Mouse (Mus musculus) erythroblast, embryonic 14.5 days (primary cell): ENCODE results near the gene Rae1. TPM values are rescaled to one million over a fixed set of nuclear protein-coding genes. Genes with fewer than 3 reads are reported as not detected.

Experiments used
- H3K27me3 ChIP-seq: 2 replicates; pipeline ENCODE4 v1.6.1; 2012; ENCODE audit warnings: inconsistent platforms; ENCODE audit not compliant: control insufficient read depth
- H3K36me3 ChIP-seq: 2 replicates; pipeline ENCODE4 v1.6.1; 2012; ENCODE audit warnings: mild to moderate bottlenecking, inconsistent platforms; ENCODE audit not compliant: control insufficient read depth
- H3K4me1 ChIP-seq: 2 replicates; pipeline ENCODE4 v1.6.1; 2012; ENCODE audit warnings: inconsistent platforms; ENCODE audit not compliant: control insufficient read depth
- H3K4me3 ChIP-seq: replicated peaks from 2 replicates; pipeline ENCODE3; 2012; ENCODE audit warnings: moderate library complexity, mild to moderate bottlenecking, inconsistent platforms
- H3K9me3 ChIP-seq: 2 replicates; pipeline ENCODE4 v1.6.1; 2012; ENCODE audit warnings: low read length, inconsistent platforms, mixed read lengths; ENCODE audit not compliant: control insufficient read depth
- GATA1 ChIP-seq: IDR thresholded peaks from 2 replicates; pipeline ENCODE4 v1.6.1; 2012; ENCODE audit warnings: low read length, inconsistent platforms, mixed read lengths
- TAL1 ChIP-seq: IDR thresholded peaks from 3 replicates; pipeline ENCODE4 v1.6.1; 2012; ENCODE audit warnings: low read length, inconsistent platforms, mixed read lengths
- polyA plus RNA-seq: library from polyadenylated mRNA; stranded (reverse); fragments of >175 nt; gene quantifications from 2 replicates; pipeline ENCODE4 v1.2.3, GENCODE M21; 2012

The Rae1 gene
- polyA plus RNA-seq, 1 experiment: 3.4 TPM

- no peaks in the 10 kb centered on the region for H3K9me3 ChIP-seq
- peaks cover 2% of the 10 kb centered on the region; the same call in 1 of the 2 replicates for H3K27me3 ChIP-seq
- H3K4me3 ChIP-seq: no peak overlapping the region
- peaks cover 54% of the 10 kb centered on the region for H3K4me1 ChIP-seq
- no peaks in the 10 kb centered on the region for H3K36me3 ChIP-seq
- TF ChIP-seq GATA1: no peak
- no peak for TF ChIP-seq TAL1
Observed at GRCm38 (mm10) chr2:173057623-173058022, 57.7 kb downstream of the Rae1 start.

GRCm38 (mm10) chr2:173058263-173058662, 58.3 kb downstream of the Rae1 start:
- Histone ChIP-seq H3K4me1 (peaks cover 54% of the 10 kb centered on the region), H3K36me3 (no peaks in the 10 kb centered on the region), H3K9me3 (no peaks in the 10 kb centered on the region), H3K27me3 (peaks cover 2% of the 10 kb centered on the region; the same call in 1 of the 2 replicates), H3K4me3 (no peak overlapping the region)
- TF ChIP-seq GATA1 (no peak), TAL1 (no peak)

- H3K4me1 ChIP-seq: peaks cover 54% of the 10 kb centered on the region
Observed at GRCm38 (mm10) chr2:173060450-173060849, 60.5 kb downstream of the Rae1 start.

GRCm38 (mm10) chr2:173061443-173062351, 61.8 kb downstream of the Rae1 start:
- H3K36me3 ChIP-seq: no peaks in the 10 kb centered on the region
- no peak overlapping the region for H3K4me3 ChIP-seq
- no peaks in the 10 kb centered on the region; the same call in 1 of the 2 replicates for H3K9me3 ChIP-seq
- H3K4me1 ChIP-seq: peaks cover 43% of the 10 kb centered on the region
- TF ChIP-seq TAL1 (no peak), GATA1 (no peak)
- H3K27me3 ChIP-seq: no peaks in the 10 kb centered on the region; the same call in 1 of the 2 replicates

More at GRCm38 (mm10) chr2:173060450-173060849, 60.5 kb downstream of the Rae1 start:
- H3K27me3 ChIP-seq: no peaks in the 10 kb centered on the region; the same call in 1 of the 2 replicates
- TF ChIP-seq GATA1: no peak
- TF ChIP-seq TAL1: no peak
- H3K4me3 ChIP-seq: no peak overlapping the region
- H3K36me3 ChIP-seq: no peaks in the 10 kb centered on the region
- H3K9me3 ChIP-seq: no peaks in the 10 kb centered on the region

- TF ChIP-seq GATA1 (no peak), TAL1 (no peak)
- H3K4me1 ChIP-seq: peaks cover 27% of the 10 kb centered on the region
- H3K36me3 ChIP-seq: no peaks in the 10 kb centered on the region
- H3K4me3 ChIP-seq: no peak overlapping the region
- H3K9me3 ChIP-seq: peaks cover 6% of the 10 kb centered on the region
- no peaks in the 10 kb centered on the region; the same call in 1 of the 2 replicates for H3K27me3 ChIP-seq
Observed at GRCm38 (mm10) chr2:173063219-173063618, 63.3 kb downstream of the Rae1 start.

- H3K9me3 ChIP-seq: peaks cover 11% of the 10 kb centered on the region
- no peaks in the 10 kb centered on the region for H3K36me3 ChIP-seq
- peaks cover 22% of the 10 kb centered on the region for H3K4me1 ChIP-seq
- H3K4me3 ChIP-seq: no peak overlapping the region
- H3K27me3 ChIP-seq: no peaks in the 10 kb centered on the region; the same call in 1 of the 2 replicates
- TF ChIP-seq TAL1: no peak
- TF ChIP-seq GATA1: no peak
Observed at GRCm38 (mm10) chr2:173064864-173065263, 64.9 kb downstream of the Rae1 start.

Other genes starting within 250 kb of the Rae1 start
- gene Bmp7, start 59.8 kb upstream of the Rae1 start, polyA plus RNA-seq: not detected in 2 replicates
- 0.02 TPM in 1 of 2 replicates, not detected in the other for gene Spo11, start 22.4 kb upstream of the Rae1 start, polyA plus RNA-seq
- gene Rbm38, start 20.4 kb downstream of the Rae1 start, polyA plus RNA-seq: 548 and 594 TPM in 2 replicates
- not detected in 2 replicates for gene Ctcfl, start 119.4 kb downstream of the Rae1 start, polyA plus RNA-seq
- gene Pck1, start 152.9 kb downstream of the Rae1 start, polyA plus RNA-seq: 0.01 TPM in 1 of 2 replicates, not detected in the other
- gene Zbp1, start 218.8 kb downstream of the Rae1 start, polyA plus RNA-seq: not detected in 2 replicates